Mouse (Mus musculus): Measurements from ENCODE around the gene Ccdc30. TPM values are rescaled to one million over a fixed set of nuclear protein-coding genes. Genes with fewer than 3 reads are reported as not detected.

The Ccdc30 gene
- total and polyA plus RNA-seq, 3 experiments = not detected

DNA sequence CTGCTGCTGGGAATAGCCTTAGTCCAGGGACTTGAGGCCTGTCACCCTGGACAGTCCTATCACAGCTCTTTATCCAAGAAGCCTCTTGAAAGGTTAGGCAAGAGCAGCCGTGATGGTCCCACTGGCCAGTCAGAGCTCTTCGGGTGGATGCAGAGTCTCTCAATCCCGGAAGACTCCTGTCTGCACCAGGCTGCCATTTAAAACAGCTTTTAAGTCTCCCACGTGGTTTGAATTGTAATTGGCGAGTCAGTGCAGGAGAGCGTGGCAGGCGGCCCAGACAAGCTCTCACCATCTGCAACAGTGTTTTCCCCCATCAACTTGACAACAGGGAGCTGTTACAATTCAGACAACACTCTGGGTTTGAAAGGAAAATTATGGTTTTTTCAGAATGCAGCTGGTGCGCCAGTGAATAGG is 45.4 kb upstream of the Ccdc30 start:
- Histone ChIP-seq H3K4me1 (ENCODE audit: control insufficient read depth in 1 of 2, insufficient read depth in 2 of 2, low read length in 2 of 2) (no peaks in the 10 kb centered on the region), H3K9me3 (replicated peaks; ENCODE audit: insufficient read depth, low read length) (no peaks in the 10 kb centered on the region), H3K27me3 (ENCODE audit: control insufficient read depth in 1 of 2, insufficient read depth in 2 of 2, low read length in 2 of 2) (peaks cover 0 to 2% of the 10 kb centered on the region in 2 experiments; a peak in 1 of 4 replicates), H3K27ac (ENCODE audit: control insufficient read depth, low read depth, low read length) (no peak overlapping the region), H3K36me3 (ENCODE audit: control insufficient read depth in 1 of 2, insufficient read depth in 2 of 2, low read length in 2 of 2) (no peaks in the 10 kb centered on the region), H3K9ac (ENCODE audit: control insufficient read depth, low read depth, low read length, poor library complexity, severe bottlenecking) (no peak overlapping the region), H3K79me2 (ENCODE audit: control insufficient read depth, insufficient read depth, low read length, poor library complexity) (no peaks in the 10 kb centered on the region), H3K4me3 (ENCODE audit: control insufficient read depth in 1 of 2, insufficient read depth in 1 of 2, low read depth in 2 of 2, low read length in 2 of 2) (no peak overlapping the region)
- TF ChIP-seq HCFC1 (IDR thresholded peaks at IDR 0.05; ENCODE audit: low read depth, low read length) (no peak), ZKSCAN1 (IDR thresholded peaks at IDR 0.05; ENCODE audit: low read depth, low read length) (no peak), SIN3A (IDR thresholded peaks at IDR 0.05; ENCODE audit: low read length) (no peak), KAT2A (conservative IDR thresholded peaks at IDR 0.05; ENCODE audit: low read depth, low read length) (no peak), MAZ (IDR thresholded peaks at IDR 0.05; ENCODE audit: low read depth, low read length) (no peak), GABPA (IDR thresholded peaks at IDR 0.05; ENCODE audit: low read depth, low read length) (no peak), BHLHE40 (IDR thresholded peaks at IDR 0.05; ENCODE audit: borderline replicate concordance, low read depth, low read length) (no peak), POLR2A (IDR thresholded peaks at IDR 0.05; ENCODE audit: control insufficient read depth in 1 of 2, insufficient read depth in 1 of 2, low read depth in 1 of 2, low read length in 2 of 2, poor library complexity in 1 of 2) (no peak), JUND (IDR thresholded peaks at IDR 0.05; ENCODE audit: low read depth, low read length) (no peak), CTCF (IDR thresholded peaks at IDR 0.05 in 2 of 3, conservative IDR thresholded peaks at IDR 0.05 in 1 of 3; ENCODE audit: control insufficient read depth in 1 of 3, insufficient read depth in 1 of 3, low read depth in 2 of 3, low read length in 3 of 3, poor library complexity in 1 of 3, severe bottlenecking in 1 of 3) (no peak), MAFK (IDR thresholded peaks at IDR 0.05; ENCODE audit: borderline replicate concordance, low read depth, low read length) (no peak), ELF1 (IDR thresholded peaks at IDR 0.05; ENCODE audit: low read depth, low read length) (no peak), RCOR1 (IDR thresholded peaks at IDR 0.05; ENCODE audit: low read depth, low read length) (no peak), MEF2A (IDR thresholded peaks at IDR 0.05; ENCODE audit: extremely low read depth, insufficient replicate concordance, low read depth, low read length, poor library complexity, severe bottlenecking) (no peak), ETS1 (IDR thresholded peaks at IDR 0.05; ENCODE audit: low read depth, low read length) (no peak), ZMIZ1 (IDR thresholded peaks at IDR 0.05; ENCODE audit: low read depth, low read length) (no peak), RAD21 (IDR thresholded peaks at IDR 0.05; ENCODE audit: low read depth, low read length) (no peak), POLR2AphosphoS2 (IDR thresholded peaks at IDR 0.05; ENCODE audit: low read length) (no peak)
- DNase-seq (ENCODE audit: low read depth, low spot score) = no peak

DNA sequence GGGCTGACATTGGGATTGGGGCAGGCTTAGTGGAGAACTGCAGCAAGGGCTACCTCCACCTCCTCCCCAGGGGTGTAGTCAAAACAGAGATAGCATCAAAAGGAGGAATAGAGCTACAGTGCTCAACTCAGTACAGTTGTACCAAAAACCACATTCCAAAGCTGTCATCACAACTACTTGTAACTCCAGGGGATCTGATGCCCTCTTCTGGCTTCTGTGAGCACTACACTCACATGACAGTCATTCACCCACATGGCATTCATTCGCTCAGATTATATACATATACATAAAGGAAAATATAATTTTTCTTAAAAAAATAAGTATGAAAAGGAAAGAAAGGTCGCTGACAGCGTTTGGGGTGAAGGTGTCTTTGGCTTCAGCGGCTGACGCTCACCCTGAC is 45.0 kb upstream of the Ccdc30 start:
- Histone ChIP-seq H3K4me1 (ENCODE audit: control insufficient read depth in 1 of 2, insufficient read depth in 2 of 2, low read length in 2 of 2) (no peaks in the 10 kb centered on the region), H3K79me2 (ENCODE audit: control insufficient read depth, insufficient read depth, low read length, poor library complexity) (no peaks in the 10 kb centered on the region), H3K9me3 (replicated peaks; ENCODE audit: insufficient read depth, low read length) (no peaks in the 10 kb centered on the region), H3K4me3 (ENCODE audit: control insufficient read depth in 1 of 2, insufficient read depth in 1 of 2, low read depth in 2 of 2, low read length in 2 of 2) (no peak overlapping the region), H3K27me3 (ENCODE audit: control insufficient read depth in 1 of 2, insufficient read depth in 2 of 2, low read length in 2 of 2) (peaks cover 0 to 2% of the 10 kb centered on the region in 2 experiments; a peak in 1 of 4 replicates), H3K36me3 (ENCODE audit: control insufficient read depth in 1 of 2, insufficient read depth in 2 of 2, low read length in 2 of 2) (no peaks in the 10 kb centered on the region), H3K9ac (ENCODE audit: control insufficient read depth, low read depth, low read length, poor library complexity, severe bottlenecking) (no peak overlapping the region), H3K27ac (ENCODE audit: control insufficient read depth, low read depth, low read length) (no peak overlapping the region)
- DNase-seq (ENCODE audit: low read depth, low spot score) = peak; percentile 47
- no peak for TF ChIP-seq ZKSCAN1 (IDR thresholded peaks at IDR 0.05; ENCODE audit: low read depth, low read length)
- TF ChIP-seq TBP (IDR thresholded peaks at IDR 0.05; ENCODE audit: low read depth, low read length) = no peak
- TF ChIP-seq TAL1 (IDR thresholded peaks at IDR 0.05; ENCODE audit: low read length) = no peak
- no peak for TF ChIP-seq POLR2AphosphoS5 (IDR thresholded peaks at IDR 0.05; ENCODE audit: borderline replicate concordance, low read depth, low read length)
- peak; percentile 54 for TF ChIP-seq RAD21 (IDR thresholded peaks at IDR 0.05; ENCODE audit: low read depth, low read length)
- no peak for TF ChIP-seq E2F4 (IDR thresholded peaks at IDR 0.05; ENCODE audit: borderline replicate concordance, low read depth, low read length)
- TF ChIP-seq USF1 (IDR thresholded peaks at IDR 0.05; ENCODE audit: low read depth, low read length) = no peak
- TF ChIP-seq BHLHE40 (IDR thresholded peaks at IDR 0.05; ENCODE audit: borderline replicate concordance, low read depth, low read length) = no peak
- TF ChIP-seq NRF1 (IDR thresholded peaks at IDR 0.05; ENCODE audit: insufficient read depth, low read depth, low read length, poor library complexity, severe bottlenecking) = no peak
- no peak for TF ChIP-seq MAZ (IDR thresholded peaks at IDR 0.05; ENCODE audit: low read depth, low read length)
- TF ChIP-seq GABPA (IDR thresholded peaks at IDR 0.05; ENCODE audit: low read depth, low read length) = no peak
- TF ChIP-seq SMC3 (IDR thresholded peaks at IDR 0.05; ENCODE audit: low read depth, low read length) = peak; percentile 57
- no peak for TF ChIP-seq ZNF384 (IDR thresholded peaks at IDR 0.05; ENCODE audit: low read depth, low read length)
- no peak for TF ChIP-seq HCFC1 (IDR thresholded peaks at IDR 0.05; ENCODE audit: low read depth, low read length)
- TF ChIP-seq UBTF (IDR thresholded peaks at IDR 0.05; ENCODE audit: borderline replicate concordance, insufficient read depth, low read depth, low read length) = no peak
- no peak for TF ChIP-seq ZMIZ1 (IDR thresholded peaks at IDR 0.05; ENCODE audit: low read depth, low read length)
- TF ChIP-seq SIN3A (IDR thresholded peaks at IDR 0.05; ENCODE audit: low read length) = no peak
- TF ChIP-seq MAX (IDR thresholded peaks at IDR 0.05; ENCODE audit: low read length) = no peak
- TF ChIP-seq ZC3H11A (IDR thresholded peaks at IDR 0.05; ENCODE audit: low read depth, low read length) = peak; percentile 34
- TF ChIP-seq CTCF (IDR thresholded peaks at IDR 0.05 in 2 of 3, conservative IDR thresholded peaks at IDR 0.05 in 1 of 3; ENCODE audit: control insufficient read depth in 1 of 3, insufficient read depth in 1 of 3, low read depth in 2 of 3, low read length in 3 of 3, poor library complexity in 1 of 3, severe bottlenecking in 1 of 3) = peak; percentile 36 to 61 (median 61)
- TF ChIP-seq MEF2A (IDR thresholded peaks at IDR 0.05; ENCODE audit: extremely low read depth, insufficient replicate concordance, low read depth, low read length, poor library complexity, severe bottlenecking) = no peak
- no peak for TF ChIP-seq GATA1 (IDR thresholded peaks at IDR 0.05; ENCODE audit: low read depth, low read length)
